Mouse (Mus musculus) lung, postnatal 0 days (tissue): ENCODE results near the gene Th.

Experiments
- CTCF ChIP-seq: IDR thresholded peaks from 2 replicates; pipeline ENCODE4 v1.5.1; 2016; ENCODE audit warnings: antibody characterized with exemption, mild to moderate bottlenecking
- EP300 ChIP-seq: IDR thresholded peaks from 2 replicates; pipeline ENCODE4 v1.6.1; 2016; ENCODE audit warnings: antibody characterized with exemption, mild to moderate bottlenecking, control low read depth

DNA sequence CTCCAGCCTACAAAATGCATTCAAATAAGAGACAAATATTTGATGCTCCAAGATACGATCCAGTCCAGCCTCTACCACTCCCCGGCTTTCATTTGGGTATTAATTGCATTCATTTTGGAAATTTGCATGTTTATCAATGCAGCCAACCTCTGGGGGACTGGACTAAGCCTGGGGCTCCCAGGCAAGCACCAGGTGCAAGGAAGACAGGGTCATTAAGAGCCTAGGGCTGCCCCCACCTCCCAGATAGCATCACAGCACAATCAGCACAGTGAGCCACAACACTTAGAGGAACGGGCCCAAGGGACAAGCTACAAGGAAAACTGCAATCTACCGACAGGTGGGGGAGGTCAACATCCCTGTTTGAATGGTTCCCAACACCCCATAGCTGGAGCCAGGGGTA is 28.8 kb upstream of the Th start:
- TF ChIP-seq CTCF (no peak), EP300 (no peak)
